Mouse (Mus musculus): ENCODE data around the gene Asb18. TPM values are rescaled to one million over a fixed set of nuclear protein-coding genes. Genes with fewer than 3 reads are reported as not detected.

Gene Asb18
- total RNA-seq (2021) (10 to 100 TPM; 20.7 to 22.9 TPM), polyA plus RNA-seq (2012; rRNA removed) (35.3 and 38.2 TPM in 2 replicates)
- long read RNA-seq, partial matches to known transcripts: 3 of 13 reads
- long read RNA-seq, other reads (novel, unspliced or antisense): 8 of 13 reads

DNA sequence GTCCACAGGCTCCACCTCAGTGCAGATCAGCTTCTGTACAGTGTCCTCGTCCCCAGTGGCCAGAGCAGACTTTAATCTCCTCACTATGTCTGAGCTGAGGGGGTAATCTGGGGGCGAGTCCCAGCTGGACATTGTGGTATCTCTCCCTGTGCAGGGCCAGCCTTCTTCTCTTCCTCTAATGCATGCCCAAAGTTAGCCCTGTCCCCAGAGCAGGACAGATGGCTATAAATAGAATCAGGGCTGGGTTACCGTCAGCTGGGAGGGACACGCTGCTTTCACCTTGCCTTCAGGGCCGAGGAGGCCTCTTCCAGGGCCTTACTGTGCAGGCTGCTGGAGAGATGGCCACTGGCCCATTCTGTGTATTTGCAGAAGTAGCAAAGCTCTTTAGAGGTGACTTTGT lies at the start of gene Asb18:
Asb18 (minus strand) TSS at position 221 of the 400 bp plus-strand sequence.
- peak within 1 kb of the TSS; percentile 20; the same call in 1 of the 2 replicates for H3K9ac ChIP-seq (ENCODE audit: low read depth, low read length)
- peak in 1 of 2 experiments; percentile 24 for DNase-seq
- TF ChIP-seq EP300 (IDR thresholded peaks at IDR 0.05; ENCODE audit: insufficient read depth, low read depth, low read length): 0 out of 2 replicates have a peak, but pooled peaks have one; percentile 25
- no peak for TF ChIP-seq CTCF (IDR thresholded peaks at IDR 0.05)
- TF ChIP-seq POLR2A (IDR thresholded peaks at IDR 0.05; ENCODE audit: insufficient read depth, low read depth, low read length): peak; percentile 69

DNA sequence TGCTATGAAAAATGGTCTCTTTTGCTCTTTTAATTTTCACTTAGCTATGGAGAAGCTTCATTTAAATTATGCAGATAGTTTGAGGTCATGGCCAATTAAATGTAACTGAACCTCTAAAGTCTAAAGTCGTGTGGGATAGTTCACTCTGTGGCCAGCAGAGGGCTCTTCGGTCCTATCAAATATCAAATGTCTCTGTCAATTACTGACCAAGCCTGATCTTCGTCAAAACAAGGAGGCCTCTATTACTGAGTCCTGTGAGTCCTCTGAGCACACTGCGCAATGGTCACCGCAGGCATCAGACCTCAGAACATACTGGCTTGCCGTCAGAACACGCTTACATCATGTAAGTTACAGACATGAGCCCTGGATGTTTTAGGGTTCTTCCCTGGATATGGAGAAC lies 46.1 kb upstream of the Asb18 start:
- Histone ChIP-seq H3K4me1 (ENCODE audit: control insufficient read depth, insufficient read depth, low read length) (peaks cover 1% of the 10 kb centered on the region; the same call in 1 of the 2 replicates), H3K27me3 (ENCODE audit: control insufficient read depth, insufficient read depth, low read length) (no peaks in the 10 kb centered on the region), H3K27ac (no peak overlapping the region), H3K79me2 (replicated peaks; ENCODE audit: control insufficient read depth, insufficient read depth, low read length) (no peaks in the 10 kb centered on the region), H3K4me3 (no peak overlapping the region), H3K36me3 (ENCODE audit: control insufficient read depth, insufficient read depth, low read length) (no peaks in the 10 kb centered on the region), H3K9ac (ENCODE audit: low read depth, low read length) (no peak overlapping the region)
- intact Hi-C loops (cut with DNase I): loop anchor here (1.0 to 10.0 kb wide), 5 partner anchors 102 to 894 kb away; partner anchors contain the start of genes Ackr3 and Prlh
- DNase-seq: peak; percentile 44 to 66
- WGBS: 18% methylated on average over 7 of the region's 7 CpGs
- peak; percentile 89 for TF ChIP-seq CTCF (IDR thresholded peaks at IDR 0.05)
- TF ChIP-seq EP300 (IDR thresholded peaks at IDR 0.05; ENCODE audit: insufficient read depth, low read depth, low read length): no peak
- no peak for TF ChIP-seq POLR2A (IDR thresholded peaks at IDR 0.05; ENCODE audit: insufficient read depth, low read depth, low read length)

More for the DNA sequence above, at the start of gene Asb18:
- Histone ChIP-seq H3K27me3 (ENCODE audit: control insufficient read depth, insufficient read depth, low read length) (no peaks in the 10 kb centered on the region), H3K4me3 (peak within 1 kb of the TSS; percentile 32), H3K36me3 (ENCODE audit: control insufficient read depth, insufficient read depth, low read length) (no peaks in the 10 kb centered on the region), H3K4me1 (ENCODE audit: control insufficient read depth, insufficient read depth, low read length) (peaks cover 5% of the 10 kb centered on the region; the same call in 1 of the 2 replicates), H3K79me2 (replicated peaks; ENCODE audit: control insufficient read depth, insufficient read depth, low read length) (no peaks in the 10 kb centered on the region), H3K27ac (peak within 1 kb of the TSS; percentile 76)
- intact Hi-C loops (cut with DNase I): no loop called here
- 44% methylated on average over 5 of the region's 5 CpGs for WGBS

DNA sequence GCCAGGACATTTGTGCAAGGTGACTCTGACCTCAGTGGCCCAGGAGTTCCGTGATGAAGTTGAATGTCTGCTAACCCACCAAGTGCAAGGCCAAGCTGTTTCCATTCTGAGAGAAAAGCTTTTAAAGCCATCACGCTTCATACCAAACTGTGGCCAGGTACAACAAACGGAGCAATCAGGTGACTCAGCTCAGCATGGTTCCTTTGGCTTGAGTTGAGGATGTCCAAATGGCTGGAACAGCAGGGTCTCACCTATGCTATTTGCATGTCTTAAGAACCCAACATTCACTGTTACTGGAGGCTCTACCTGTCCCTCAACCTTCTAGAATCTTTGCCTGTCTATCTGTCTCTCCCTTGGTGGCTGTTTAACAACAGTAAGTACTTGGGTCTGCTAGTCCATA lies 45.6 kb upstream of the Asb18 start:
- intact Hi-C loops (cut with DNase I): loop anchor here (1.0 to 10.0 kb wide), 5 partner anchors 102 to 895 kb away; partner anchors contain the start of genes Ackr3 and Prlh
- peaks cover 1% of the 10 kb centered on the region; the same call in 1 of the 2 replicates for H3K4me1 ChIP-seq (ENCODE audit: control insufficient read depth, insufficient read depth, low read length)
- H3K27ac ChIP-seq: no peak overlapping the region
- TF ChIP-seq POLR2A (IDR thresholded peaks at IDR 0.05; ENCODE audit: insufficient read depth, low read depth, low read length) (no peak), CTCF (IDR thresholded peaks at IDR 0.05) (no peak), EP300 (IDR thresholded peaks at IDR 0.05; ENCODE audit: insufficient read depth, low read depth, low read length) (no peak)
- no peaks in the 10 kb centered on the region for H3K27me3 ChIP-seq (ENCODE audit: control insufficient read depth, insufficient read depth, low read length)
- H3K36me3 ChIP-seq (ENCODE audit: control insufficient read depth, insufficient read depth, low read length): no peaks in the 10 kb centered on the region
- H3K4me3 ChIP-seq: no peak overlapping the region
- no peaks in the 10 kb centered on the region for H3K79me2 ChIP-seq (replicated peaks; ENCODE audit: control insufficient read depth, insufficient read depth, low read length)
- no peak for DNase-seq
- H3K9ac ChIP-seq (ENCODE audit: low read depth, low read length): no peak overlapping the region
- WGBS: 68% methylated on average over 3 of the region's 3 CpGs

DNA sequence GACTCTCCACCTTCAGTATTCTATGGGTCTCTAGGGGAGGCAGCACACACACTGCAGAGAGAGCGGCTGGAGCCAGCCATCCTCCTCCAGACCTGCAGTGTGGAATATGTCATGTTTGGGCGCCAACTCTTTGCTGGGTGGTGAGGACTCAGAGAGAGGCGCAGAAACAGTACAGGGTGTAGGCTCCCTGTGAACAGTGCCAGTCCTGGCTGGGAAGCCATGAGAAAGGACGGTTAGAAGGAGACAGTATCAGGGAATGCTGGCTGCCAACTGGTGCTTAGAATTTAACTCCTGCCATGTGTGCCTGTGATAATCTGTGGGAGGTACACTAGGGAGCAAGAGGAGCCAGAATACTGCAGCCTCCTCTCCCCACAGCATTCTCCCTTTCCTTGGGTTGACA lies 40.5 kb upstream of the Asb18 start:
- Histone ChIP-seq H3K4me3 (no peak overlapping the region), H3K27me3 (ENCODE audit: control insufficient read depth, insufficient read depth, low read length) (no peaks in the 10 kb centered on the region), H3K4me1 (ENCODE audit: control insufficient read depth, insufficient read depth, low read length) (peaks cover 3% of the 10 kb centered on the region), H3K36me3 (ENCODE audit: control insufficient read depth, insufficient read depth, low read length) (no peaks in the 10 kb centered on the region), H3K79me2 (replicated peaks; ENCODE audit: control insufficient read depth, insufficient read depth, low read length) (no peaks in the 10 kb centered on the region), H3K27ac (no peak overlapping the region), H3K9ac (ENCODE audit: low read depth, low read length) (no peak overlapping the region)
- intact Hi-C loops (cut with DNase I): loop anchor here (10.0 kb wide), 1 partner anchor 310 kb away; no protein-coding TSS in a partner anchor
- 64% methylated on average over 4 of the region's 4 CpGs for WGBS
- TF ChIP-seq POLR2A (IDR thresholded peaks at IDR 0.05; ENCODE audit: insufficient read depth, low read depth, low read length) (no peak), CTCF (IDR thresholded peaks at IDR 0.05) (no peak), EP300 (IDR thresholded peaks at IDR 0.05; ENCODE audit: insufficient read depth, low read depth, low read length) (no peak)
- DNase-seq: no peak

DNA sequence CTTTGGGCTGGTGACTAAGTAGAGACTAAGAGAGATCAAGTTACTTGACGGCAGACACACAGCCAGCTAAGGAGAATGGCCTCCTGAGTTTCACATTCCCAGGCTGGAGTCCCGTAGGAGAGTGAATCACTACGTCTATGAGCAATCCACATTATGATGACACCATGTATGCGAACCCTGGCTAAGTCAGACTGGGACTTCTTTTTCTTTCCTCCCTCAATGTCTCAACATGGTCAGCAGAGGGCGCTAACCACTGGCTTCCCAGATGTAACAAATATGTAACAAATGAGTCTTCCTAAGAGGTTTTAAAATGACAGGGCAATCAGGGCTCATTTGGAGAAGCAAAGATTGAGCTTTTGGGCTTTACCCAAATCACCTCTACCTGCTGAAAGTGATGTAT lies 36.9 kb upstream of the Asb18 start:
- peak in 1 of 2 experiments; percentile 26 for DNase-seq
- Histone ChIP-seq H3K36me3 (ENCODE audit: control insufficient read depth, insufficient read depth, low read length) (no peaks in the 10 kb centered on the region), H3K4me1 (ENCODE audit: control insufficient read depth, insufficient read depth, low read length) (peaks cover 3% of the 10 kb centered on the region), H3K9ac (ENCODE audit: low read depth, low read length) (no peak overlapping the region), H3K4me3 (no peak overlapping the region), H3K27me3 (ENCODE audit: control insufficient read depth, insufficient read depth, low read length) (no peaks in the 10 kb centered on the region), H3K79me2 (replicated peaks; ENCODE audit: control insufficient read depth, insufficient read depth, low read length) (no peaks in the 10 kb centered on the region), H3K27ac (0 out of 2 replicates have a peak overlapping the region, but pooled peaks have one; percentile 28)
- TF ChIP-seq EP300 (IDR thresholded peaks at IDR 0.05; ENCODE audit: insufficient read depth, low read depth, low read length) (no peak), CTCF (IDR thresholded peaks at IDR 0.05) (peak; percentile 86), POLR2A (IDR thresholded peaks at IDR 0.05; ENCODE audit: insufficient read depth, low read depth, low read length) (no peak)
- 24% methylated on average over 5 of the region's 5 CpGs for WGBS
- intact Hi-C loops (cut with DNase I): loop anchor here (10.0 kb wide), 1 partner anchor 313 kb away; no protein-coding TSS in a partner anchor

Measured in heart, adult 2 months (tissue).